Mouse (Mus musculus) neural tube, embryonic 13.5 days (tissue): ENCODE results near the gene Cyb5d1. TPM values are rescaled to one million over a fixed set of nuclear protein-coding genes. Genes with fewer than 3 reads are reported as not detected.

Source experiments
- ATAC-seq: fragments of 200-750 bp; cut with Nextera tagmentation; 2 replicates; pipeline ENCODE4 v1.8.0; 2017; ENCODE audit warnings: low read depth, mild to moderate bottlenecking, moderate TSS enrichment, moderate library complexity
- H3K27ac ChIP-seq: fragments of 300-500 bp; sonication (generic); replicated peaks from 2 replicates; pipeline ENCODE4 v1.5.1; 2015; ENCODE audit warnings: moderate library complexity, mild to moderate bottlenecking, inconsistent platforms
- H3K27me3 ChIP-seq: fragments of 300-500 bp; sonication (generic); 2 replicates; pipeline ENCODE4 v1.6.1; 2015; ENCODE audit warnings: mild to moderate bottlenecking, inconsistent platforms
- H3K36me3 ChIP-seq: fragments of 300-500 bp; sonication (generic); 2 replicates; pipeline ENCODE4 v1.6.1; 2015; ENCODE audit warnings: mild to moderate bottlenecking, inconsistent platforms
- H3K4me1 ChIP-seq: fragments of 300-500 bp; sonication (generic); replicated peaks from 2 replicates; pipeline ENCODE4 v1.6.1; 2015; ENCODE audit warnings: inconsistent platforms
- H3K4me2 ChIP-seq: fragments of 300-500 bp; sonication (generic); 2 replicates; pipeline ENCODE4 v1.6.1; 2015; ENCODE audit warnings: inconsistent platforms, mild to moderate bottlenecking, moderate library complexity
- H3K4me3 ChIP-seq: fragments of 300-500 bp; sonication (generic); 2 replicates; pipeline ENCODE4 v1.5.1; 2015; ENCODE audit warnings: mild to moderate bottlenecking, inconsistent platforms
- H3K9ac ChIP-seq: fragments of 300-500 bp; sonication (generic); 2 replicates; pipeline ENCODE4 v1.6.1; 2015; ENCODE audit warnings: moderate library complexity, mild to moderate bottlenecking, inconsistent platforms
- H3K9me3 ChIP-seq: fragments of 300-500 bp; sonication (generic); 2 replicates; pipeline ENCODE4 v1.6.1; 2016; ENCODE audit warnings: inconsistent platforms
- WGBS: fragments of 180-500 bp; shearing (Covaris S2); methylation state at CpG from one replicate; pipeline ENCODE4 v1.1.7; 2015; 5-methylcytosine and 5-hydroxymethylcytosine counted together
- polyA plus RNA-seq: library from polyadenylated mRNA; unstranded; fragments of >200 nt; fragmentation: Nextera tagmentation; extraction: Ambion mirVana; gene quantifications from 2 replicates; pipeline ENCODE4 v1.2.1, GENCODE M21; 2015

Cyb5d1 gene
- polyA plus RNA-seq, 1 experiment from 2014 or later = 39.2 TPM

- ATAC-seq = no peak
- no peaks in the 10 kb centered on the region for H3K27me3 ChIP-seq
- WGBS = 88% methylated on average over 16 of the region's 16 CpGs
- H3K4me3 ChIP-seq = no peak overlapping the region
- peaks cover 40% of the 10 kb centered on the region for H3K4me1 ChIP-seq
- no peaks in the 10 kb centered on the region for H3K9me3 ChIP-seq
- H3K27ac ChIP-seq = no peak overlapping the region
- no peak overlapping the region for H3K4me2 ChIP-seq
- H3K9ac ChIP-seq = peak overlapping the region; percentile 100; the same call in 1 of the 2 replicates
- H3K36me3 ChIP-seq = peaks cover 66% of the 10 kb centered on the region
Measured at GRCm38 (mm10) chr11:69406867-69407723, 11.7 kb upstream of the Cyb5d1 start.

- no peak for ATAC-seq
- H3K4me3 ChIP-seq = no peak overlapping the region
- H3K9ac ChIP-seq = no peak overlapping the region
- 89% methylated on average over 19 of the region's 19 CpGs for WGBS
- peaks cover 68% of the 10 kb centered on the region for H3K36me3 ChIP-seq
- H3K4me2 ChIP-seq = no peak overlapping the region
- no peaks in the 10 kb centered on the region for H3K9me3 ChIP-seq
- H3K4me1 ChIP-seq = peaks cover 37% of the 10 kb centered on the region
- no peak overlapping the region for H3K27ac ChIP-seq
- H3K27me3 ChIP-seq = no peaks in the 10 kb centered on the region
Measured at GRCm38 (mm10) chr11:69406282-69406681, 10.9 kb upstream of the Cyb5d1 start.

- H3K9me3 ChIP-seq = no peaks in the 10 kb centered on the region
- H3K36me3 ChIP-seq = peaks cover 75% of the 10 kb centered on the region
- 89% methylated on average over 24 of the region's 24 CpGs for WGBS
Measured at GRCm38 (mm10) chr11:69405397-69406200, 10.2 kb upstream of the Cyb5d1 start.

GRCm38 (mm10) chr11:69404595-69405396, 9.4 kb upstream of the Cyb5d1 start:
- ATAC-seq = no peak
- H3K9ac ChIP-seq = no peak overlapping the region

More at GRCm38 (mm10) chr11:69405397-69406200, 10.2 kb upstream of the Cyb5d1 start:
- no peak overlapping the region for H3K27ac ChIP-seq
- H3K27me3 ChIP-seq = peaks cover 5% of the 10 kb centered on the region
- H3K4me1 ChIP-seq = peaks cover 38% of the 10 kb centered on the region
- no peak overlapping the region for H3K4me3 ChIP-seq
- no peak overlapping the region for H3K9ac ChIP-seq
- no peak for ATAC-seq
- H3K4me2 ChIP-seq = no peak overlapping the region

GRCm38 (mm10) chr11:69403691-69404594, 8.5 kb upstream of the Cyb5d1 start:
- Histone ChIP-seq H3K4me3 (no peak overlapping the region), H3K9ac (no peak overlapping the region), H3K36me3 (peaks cover 90% of the 10 kb centered on the region), H3K9me3 (no peaks in the 10 kb centered on the region), H3K27me3 (peaks cover 16% of the 10 kb centered on the region), H3K4me2 (no peak overlapping the region), H3K4me1 (peaks cover 25% of the 10 kb centered on the region), H3K27ac (no peak overlapping the region)
- ATAC-seq = no peak
- WGBS = 94% methylated on average over 34 of the region's 38 CpGs

More at GRCm38 (mm10) chr11:69404595-69405396, 9.4 kb upstream of the Cyb5d1 start:
- peaks cover 14% of the 10 kb centered on the region for H3K27me3 ChIP-seq
- peaks cover 30% of the 10 kb centered on the region for H3K4me1 ChIP-seq
- H3K9me3 ChIP-seq = no peaks in the 10 kb centered on the region
- 92% methylated on average over 21 of the region's 24 CpGs for WGBS
- no peak overlapping the region for H3K27ac ChIP-seq
- H3K4me2 ChIP-seq = no peak overlapping the region
- no peak overlapping the region for H3K4me3 ChIP-seq
- H3K36me3 ChIP-seq = peaks cover 83% of the 10 kb centered on the region

- 86% methylated on average over 12 of the region's 12 CpGs for WGBS
- no peak overlapping the region for H3K9ac ChIP-seq
Measured at GRCm38 (mm10) chr11:69401987-69402386, 6.6 kb upstream of the Cyb5d1 start.

GRCm38 (mm10) chr11:69401210-69401637, 5.8 kb upstream of the Cyb5d1 start:
- 13% methylated on average over 22 of the region's 22 CpGs for WGBS
- Histone ChIP-seq H3K9ac (0 out of 2 replicates have a peak overlapping the region, but pooled peaks have one; percentile 2), H3K36me3 (peaks cover 82% of the 10 kb centered on the region), H3K4me3 (no peak overlapping the region), H3K27me3 (peaks cover 16% of the 10 kb centered on the region), H3K4me1 (peaks cover 31% of the 10 kb centered on the region), H3K27ac (peak overlapping the region; percentile 24; the same call in 1 of the 2 replicates), H3K4me2 (no peak overlapping the region), H3K9me3 (no peaks in the 10 kb centered on the region)
- ATAC-seq = peak; percentile 77

More at GRCm38 (mm10) chr11:69401987-69402386, 6.6 kb upstream of the Cyb5d1 start:
- peaks cover 16% of the 10 kb centered on the region for H3K27me3 ChIP-seq
- no peak overlapping the region for H3K27ac ChIP-seq
- H3K9me3 ChIP-seq = no peaks in the 10 kb centered on the region
- H3K4me2 ChIP-seq = no peak overlapping the region
- peaks cover 24% of the 10 kb centered on the region for H3K4me1 ChIP-seq
- H3K36me3 ChIP-seq = peaks cover 89% of the 10 kb centered on the region
- H3K4me3 ChIP-seq = no peak overlapping the region
- ATAC-seq = no peak

- Histone ChIP-seq H3K9me3 (no peaks in the 10 kb centered on the region), H3K27ac (no peak overlapping the region), H3K4me3 (no peak overlapping the region), H3K4me2 (no peak overlapping the region), H3K36me3 (peaks cover 72% of the 10 kb centered on the region), H3K4me1 (peaks cover 33% of the 10 kb centered on the region), H3K9ac (0 out of 2 replicates have a peak overlapping the region, but pooled peaks have one; percentile 26), H3K27me3 (peaks cover 16% of the 10 kb centered on the region)
- ATAC-seq = no peak
- WGBS = 81% methylated on average over 25 of the region's 25 CpGs
Measured at GRCm38 (mm10) chr11:69400083-69400850, 4.8 kb upstream of the Cyb5d1 start.

GRCm38 (mm10) chr11:69399201-69400082, 4.0 kb upstream of the Cyb5d1 start:
- Histone ChIP-seq H3K4me2 (no peak overlapping the region), H3K27ac (no peak overlapping the region), H3K9me3 (no peaks in the 10 kb centered on the region), H3K9ac (0 out of 2 replicates have a peak overlapping the region, but pooled peaks have one; percentile 26), H3K36me3 (peaks cover 64% of the 10 kb centered on the region), H3K27me3 (peaks cover 16% of the 10 kb centered on the region), H3K4me3 (no peak overlapping the region), H3K4me1 (peaks cover 34% of the 10 kb centered on the region)
- ATAC-seq = no peak
- 16% methylated on average over 66 of the region's 66 CpGs for WGBS
